Mouse (Mus musculus) erythroblast, embryonic 14.5 days (primary cell): ENCODE results near the gene Ston1. TPM values are rescaled to one million over a fixed set of nuclear protein-coding genes. Genes with fewer than 3 reads are reported as not detected.

Experiments
- H3K27me3 ChIP-seq: 2 replicates; pipeline ENCODE4 v1.6.1; 2012; ENCODE audit warnings: inconsistent platforms; ENCODE audit not compliant: control insufficient read depth
- H3K36me3 ChIP-seq: 2 replicates; pipeline ENCODE4 v1.6.1; 2012; ENCODE audit warnings: mild to moderate bottlenecking, inconsistent platforms; ENCODE audit not compliant: control insufficient read depth
- H3K4me1 ChIP-seq: 2 replicates; pipeline ENCODE4 v1.6.1; 2012; ENCODE audit warnings: inconsistent platforms; ENCODE audit not compliant: control insufficient read depth
- H3K4me3 ChIP-seq: replicated peaks from 2 replicates; pipeline ENCODE3; 2012; ENCODE audit warnings: moderate library complexity, mild to moderate bottlenecking, inconsistent platforms
- H3K9me3 ChIP-seq: 2 replicates; pipeline ENCODE4 v1.6.1; 2012; ENCODE audit warnings: low read length, inconsistent platforms, mixed read lengths; ENCODE audit not compliant: control insufficient read depth
- GATA1 ChIP-seq: IDR thresholded peaks from 2 replicates; pipeline ENCODE4 v1.6.1; 2012; ENCODE audit warnings: low read length, inconsistent platforms, mixed read lengths
- TAL1 ChIP-seq: IDR thresholded peaks from 3 replicates; pipeline ENCODE4 v1.6.1; 2012; ENCODE audit warnings: low read length, inconsistent platforms, mixed read lengths
- polyA plus RNA-seq: library from polyadenylated mRNA; stranded (reverse); fragments of >175 nt; gene quantifications from 2 replicates; pipeline ENCODE4 v1.2.3, GENCODE M21; 2012

The Ston1 gene
- polyA plus RNA-seq, 1 experiment = not detected

- no peaks in the 10 kb centered on the region for H3K27me3 ChIP-seq
- TF ChIP-seq GATA1 = no peak
- TF ChIP-seq TAL1 = no peak
- peaks cover 32% of the 10 kb centered on the region for H3K36me3 ChIP-seq
- no peak overlapping the region for H3K4me3 ChIP-seq
- H3K4me1 ChIP-seq = no peaks in the 10 kb centered on the region
- no peaks in the 10 kb centered on the region for H3K9me3 ChIP-seq
Observed at GRCm38 (mm10) chr17:88556688-88557087, 40.8 kb upstream of the Ston1 start.

- no peaks in the 10 kb centered on the region for H3K27me3 ChIP-seq
- peaks cover 35% of the 10 kb centered on the region for H3K36me3 ChIP-seq
- TF ChIP-seq TAL1 = no peak
- H3K4me1 ChIP-seq = no peaks in the 10 kb centered on the region
- H3K9me3 ChIP-seq = no peaks in the 10 kb centered on the region
- H3K4me3 ChIP-seq = no peak overlapping the region
Observed at GRCm38 (mm10) chr17:88558168-88558842, 39.2 kb upstream of the Ston1 start.

GRCm38 (mm10) chr17:88563611-88564010, 33.9 kb upstream of the Ston1 start:
- TF ChIP-seq TAL1 = no peak
- TF ChIP-seq GATA1 = no peak
- Histone ChIP-seq H3K4me1 (no peaks in the 10 kb centered on the region), H3K4me3 (no peak overlapping the region), H3K27me3 (no peaks in the 10 kb centered on the region), H3K9me3 (no peaks in the 10 kb centered on the region), H3K36me3 (peaks cover 46% of the 10 kb centered on the region)

- Histone ChIP-seq H3K4me3 (no peak overlapping the region), H3K9me3 (no peaks in the 10 kb centered on the region), H3K36me3 (peaks cover 66% of the 10 kb centered on the region), H3K4me1 (no peaks in the 10 kb centered on the region), H3K27me3 (no peaks in the 10 kb centered on the region)
- TF ChIP-seq TAL1 (no peak), GATA1 (no peak)
Observed at GRCm38 (mm10) chr17:88569807-88570540, 27.5 kb upstream of the Ston1 start.

- Histone ChIP-seq H3K36me3 (peaks cover 63% of the 10 kb centered on the region), H3K4me1 (no peaks in the 10 kb centered on the region), H3K27me3 (no peaks in the 10 kb centered on the region), H3K9me3 (no peaks in the 10 kb centered on the region), H3K4me3 (no peak overlapping the region)
- TF ChIP-seq GATA1 (no peak), TAL1 (no peak)
Observed at GRCm38 (mm10) chr17:88570784-88571183, 26.7 kb upstream of the Ston1 start.

- no peaks in the 10 kb centered on the region for H3K4me1 ChIP-seq
- H3K4me3 ChIP-seq = no peak overlapping the region
- no peaks in the 10 kb centered on the region for H3K27me3 ChIP-seq
- TF ChIP-seq GATA1 = no peak
- TF ChIP-seq TAL1 = no peak
- H3K36me3 ChIP-seq = peaks cover 59% of the 10 kb centered on the region
- no peaks in the 10 kb centered on the region for H3K9me3 ChIP-seq
Observed at GRCm38 (mm10) chr17:88574811-88575210, 22.7 kb upstream of the Ston1 start.

GRCm38 (mm10) chr17:88578522-88579242, 18.8 kb upstream of the Ston1 start:
- Histone ChIP-seq H3K4me3 (no peak overlapping the region), H3K27me3 (no peaks in the 10 kb centered on the region), H3K4me1 (no peaks in the 10 kb centered on the region), H3K36me3 (peaks cover 53% of the 10 kb centered on the region), H3K9me3 (no peaks in the 10 kb centered on the region)
- TF ChIP-seq TAL1 (no peak), GATA1 (no peak)

GRCm38 (mm10) chr17:88580556-88580955, 16.9 kb upstream of the Ston1 start:
- Histone ChIP-seq H3K4me1 (no peaks in the 10 kb centered on the region), H3K27me3 (no peaks in the 10 kb centered on the region), H3K36me3 (peaks cover 62% of the 10 kb centered on the region), H3K4me3 (no peak overlapping the region), H3K9me3 (no peaks in the 10 kb centered on the region; the same call in 1 of the 2 replicates)
- TF ChIP-seq GATA1 (no peak), TAL1 (no peak)

- Histone ChIP-seq H3K9me3 (no peaks in the 10 kb centered on the region; the same call in 1 of the 2 replicates), H3K36me3 (peaks cover 61% of the 10 kb centered on the region), H3K27me3 (no peaks in the 10 kb centered on the region), H3K4me1 (no peaks in the 10 kb centered on the region), H3K4me3 (no peak overlapping the region)
- TF ChIP-seq TAL1 (no peak), GATA1 (no peak)
Observed at GRCm38 (mm10) chr17:88581511-88582021, 15.9 kb upstream of the Ston1 start.
